Mouse (Mus musculus) heart, embryonic 12.5 days (tissue): Measurements from ENCODE around the gene Gnb1l. TPM values are rescaled to one million over a fixed set of nuclear protein-coding genes. Genes with fewer than 3 reads are reported as not detected.

ENCODE experiments used
- ATAC-seq: fragments of 200-750 bp; cut with Nextera tagmentation; 2 replicates; pipeline ENCODE4 v1.8.0; 2017; ENCODE audit warnings: moderate TSS enrichment, moderate library complexity; ENCODE audit not compliant: insufficient number of reproducible peaks, low FRiP score
- H3K27ac ChIP-seq: fragments of 300-500 bp; sonication (generic); 2 replicates; pipeline ENCODE4 v1.5.1; 2016; ENCODE audit warnings: mild to moderate bottlenecking, moderate library complexity; ENCODE audit not compliant: poor library complexity, severe bottlenecking
- H3K27me3 ChIP-seq: fragments of 300-500 bp; sonication (generic); replicated peaks from 2 replicates; pipeline ENCODE4 v1.6.1; 2016; ENCODE audit warnings: mild to moderate bottlenecking, moderate library complexity
- H3K36me3 ChIP-seq: fragments of 300-500 bp; sonication (generic); 2 replicates; pipeline ENCODE4 v1.6.1; 2016; ENCODE audit warnings: mild to moderate bottlenecking, moderate library complexity
- H3K4me1 ChIP-seq: fragments of 300-500 bp; sonication (generic); replicated peaks from 2 replicates; pipeline ENCODE4 v1.6.1; 2016; ENCODE audit warnings: mild to moderate bottlenecking
- H3K4me2 ChIP-seq: fragments of 300-500 bp; sonication (generic); 2 replicates; pipeline ENCODE4 v1.6.1; 2016; ENCODE audit warnings: mild to moderate bottlenecking, moderate library complexity
- H3K4me3 ChIP-seq: fragments of 300-500 bp; sonication (generic); 2 replicates; pipeline ENCODE4 v1.5.1; 2016; ENCODE audit warnings: mild to moderate bottlenecking
- H3K9ac ChIP-seq: fragments of 300-500 bp; sonication (generic); 2 replicates; pipeline ENCODE4 v1.6.1; 2016; ENCODE audit warnings: mild to moderate bottlenecking, moderate library complexity
- H3K9me3 ChIP-seq: fragments of 300-500 bp; sonication (generic); replicated peaks from 2 replicates; pipeline ENCODE4 v1.6.1; 2016; ENCODE audit warnings: mild to moderate bottlenecking, moderate library complexity
- WGBS: fragments of 180-500 bp; shearing (Covaris S2); methylation state at CpG from one replicate; pipeline ENCODE4 v1.1.7; 2016; 5-methylcytosine and 5-hydroxymethylcytosine counted together
- polyA plus RNA-seq: library from polyadenylated mRNA; unstranded; fragments of >200 nt; fragmentation: Nextera tagmentation; extraction: Ambion mirVana; gene quantifications from 2 replicates; pipeline ENCODE4 v1.2.1, GENCODE M21; 2016

The Gnb1l gene
- polyA plus RNA-seq, 1 experiment from 2014 or later: 7.8 TPM

DNA sequence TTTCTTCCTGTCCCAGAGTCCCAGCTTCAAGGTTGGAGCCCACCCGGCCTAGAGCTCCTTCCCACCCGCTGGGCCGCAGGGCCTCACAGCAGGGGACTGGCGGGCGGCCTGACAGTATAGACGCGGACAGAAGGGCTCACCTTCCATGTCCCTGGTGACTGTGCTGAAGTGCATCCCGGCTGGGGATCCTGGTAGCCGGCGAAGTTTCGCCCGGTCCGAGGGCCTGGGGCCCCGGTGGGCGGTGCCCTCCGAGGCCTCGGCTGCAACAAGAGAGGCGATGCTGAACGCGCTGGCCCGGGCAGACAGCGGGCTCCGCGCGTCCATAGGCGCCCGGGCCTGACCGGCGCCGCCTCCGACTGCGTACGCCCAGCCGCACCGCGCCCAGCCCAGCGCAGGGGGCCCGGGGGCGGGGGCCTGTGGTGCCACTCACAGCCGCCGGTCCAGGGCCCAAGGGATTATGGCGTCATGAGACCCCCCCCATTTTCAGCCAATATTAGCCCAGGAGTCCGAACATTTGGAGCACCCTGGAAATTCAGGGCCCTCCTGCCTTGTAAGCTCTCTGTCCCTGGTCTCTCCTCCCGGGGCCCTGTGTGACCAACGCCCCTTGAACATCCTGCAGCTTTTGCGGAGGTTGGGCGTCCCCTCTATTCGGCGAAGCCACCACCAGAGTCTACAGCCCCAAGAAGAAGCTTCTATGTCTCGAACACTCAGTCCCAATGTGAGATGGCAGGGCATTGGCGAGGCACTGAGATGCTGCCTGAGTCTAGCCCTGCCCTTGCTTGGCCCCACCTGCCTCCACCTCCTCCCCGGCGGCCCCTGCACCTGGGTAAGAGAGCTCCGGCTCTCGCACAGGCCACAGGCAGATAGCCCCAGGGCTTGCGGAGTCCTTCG is 89.6 kb downstream of the Gnb1l start:
- no peak; the same call in 1 of the 2 replicates for ATAC-seq
- H3K4me3 ChIP-seq: peak overlapping the region; percentile 30
- peaks cover 51% of the 10 kb centered on the region for H3K4me1 ChIP-seq
- H3K9ac ChIP-seq: no peak overlapping the region
- no peak overlapping the region for H3K27ac ChIP-seq
- peak overlapping the region; percentile 56 for H3K4me2 ChIP-seq
- H3K36me3 ChIP-seq: no peaks in the 10 kb centered on the region
- WGBS: under 1% methylated on average over 57 of the region's 57 CpGs
- no peaks in the 10 kb centered on the region for H3K9me3 ChIP-seq
- peaks cover 95% of the 10 kb centered on the region for H3K27me3 ChIP-seq

DNA sequence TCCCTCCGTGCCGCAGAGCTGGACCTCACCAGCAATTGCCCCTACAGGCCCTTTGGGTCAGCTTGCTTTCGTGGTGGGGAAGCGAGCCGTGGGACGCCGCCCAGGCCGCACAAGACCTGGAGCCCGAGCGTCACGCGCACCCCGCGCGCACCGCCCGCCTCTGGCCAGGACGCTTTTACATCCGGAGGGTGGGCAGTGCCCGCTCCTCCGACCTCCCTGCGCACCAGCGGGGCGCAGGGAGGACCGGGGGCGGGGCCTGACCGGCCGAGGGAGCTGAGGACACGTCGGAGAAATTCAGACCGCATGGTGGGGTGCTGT is 90.2 kb downstream of the Gnb1l start:
- no peak for ATAC-seq
- H3K36me3 ChIP-seq: no peaks in the 10 kb centered on the region
- H3K4me2 ChIP-seq: peak overlapping the region; percentile 41
- no peaks in the 10 kb centered on the region for H3K9me3 ChIP-seq
- peak overlapping the region; percentile 30; the same call in 1 of the 2 replicates for H3K4me3 ChIP-seq
- no peak overlapping the region for H3K27ac ChIP-seq
- H3K4me1 ChIP-seq: peaks cover 51% of the 10 kb centered on the region
- peaks cover 95% of the 10 kb centered on the region for H3K27me3 ChIP-seq
- WGBS: 6% methylated on average over 31 of the region's 31 CpGs
- H3K9ac ChIP-seq: no peak overlapping the region

DNA sequence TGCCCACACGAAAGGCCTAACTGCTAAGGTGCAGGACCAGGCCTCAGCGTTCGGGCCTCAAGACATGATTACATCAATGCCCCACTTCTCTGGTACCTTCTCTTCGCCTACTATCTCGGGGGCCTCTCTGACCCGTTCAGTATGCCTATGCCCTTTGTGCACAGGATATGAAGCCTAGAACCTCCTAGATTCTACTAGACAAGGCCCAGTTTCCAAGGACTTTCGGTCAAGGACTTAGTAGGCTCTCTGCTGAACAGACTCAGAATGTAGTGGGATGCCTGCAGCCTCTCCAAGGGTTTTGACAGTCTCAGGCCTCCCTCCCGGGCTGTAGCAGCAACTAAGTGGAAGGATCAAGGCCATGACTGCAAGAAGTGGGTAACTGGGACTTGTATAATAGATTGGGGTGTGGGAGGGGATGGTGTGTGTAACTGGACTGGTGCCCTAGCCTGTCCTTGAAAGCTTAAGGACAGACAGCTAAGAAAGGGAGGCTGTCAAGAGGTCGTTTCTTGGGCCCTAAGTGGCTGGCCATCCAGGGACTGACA is 90.6 kb downstream of the Gnb1l start:
- Histone ChIP-seq H3K9me3 (no peaks in the 10 kb centered on the region), H3K4me2 (peak overlapping the region; percentile 41; the same call in 1 of the 2 replicates), H3K4me3 (no peak overlapping the region), H3K4me1 (peaks cover 51% of the 10 kb centered on the region), H3K27me3 (peaks cover 95% of the 10 kb centered on the region), H3K9ac (no peak overlapping the region), H3K36me3 (no peaks in the 10 kb centered on the region), H3K27ac (no peak overlapping the region)
- WGBS: 28% methylated on average over 9 of the region's 9 CpGs
- no peak for ATAC-seq

DNA sequence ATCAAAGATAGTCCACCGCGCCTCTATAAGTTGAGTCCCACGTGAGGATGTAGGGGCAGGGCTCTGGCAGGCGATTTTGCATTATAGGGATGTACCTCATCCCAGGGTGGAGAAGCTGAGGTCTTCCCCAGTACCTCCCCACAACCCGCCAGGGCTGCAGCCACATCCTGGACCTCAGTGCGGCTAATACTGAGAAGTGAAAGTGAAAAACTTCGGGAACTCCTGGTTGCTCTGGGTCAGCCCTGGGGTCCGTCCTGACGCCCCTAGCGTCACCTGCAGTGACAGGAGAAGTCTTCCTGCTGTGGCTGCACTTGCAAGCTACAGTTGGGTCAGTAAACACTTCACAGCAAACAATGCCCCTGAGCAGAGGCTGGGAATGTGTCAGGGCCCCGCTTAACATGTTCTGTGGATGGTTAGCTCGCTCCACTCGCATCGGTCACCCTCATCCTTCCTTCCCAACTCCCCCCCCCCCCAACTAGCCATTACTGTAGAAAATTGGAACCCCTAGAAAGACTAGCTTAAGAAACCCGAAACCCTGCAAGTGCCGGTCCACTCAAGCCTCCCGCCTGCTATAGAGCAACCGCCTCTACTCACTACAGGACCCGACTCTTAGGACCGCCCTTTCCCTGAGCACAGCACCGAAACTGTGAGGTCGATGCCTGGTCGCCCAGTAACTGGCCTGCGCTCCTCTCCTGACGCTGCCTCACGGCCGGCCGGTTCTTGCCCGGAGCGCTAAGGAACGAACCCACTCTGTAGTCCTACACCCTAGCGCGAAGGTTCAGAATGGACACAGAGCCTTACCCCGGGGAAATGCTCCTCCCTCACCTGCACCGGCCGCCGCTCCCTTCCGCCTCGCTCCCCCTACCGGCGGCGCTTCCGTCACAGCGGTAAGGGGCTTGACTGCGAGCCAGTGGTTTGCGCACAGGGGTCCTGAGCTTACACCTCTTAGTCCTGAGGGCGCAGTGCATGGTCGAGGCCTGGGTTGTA is 91.6 kb downstream of the Gnb1l start, which contains the start of gene Tbx1:
TSS of gene Tbx1 (minus strand) at position 868 of the 987 bp plus-strand sequence.
- Histone ChIP-seq H3K27me3 (peaks cover 95% of the 10 kb centered on the region), H3K27ac (no peak within 1 kb of the TSS), H3K4me2 (peak within 1 kb of the TSS; percentile 66), H3K9ac (peak within 1 kb of the TSS; percentile 21; the same call in 1 of the 2 replicates), H3K36me3 (no peaks in the 10 kb centered on the region), H3K4me3 (peak within 1 kb of the TSS; percentile 39), H3K4me1 (peaks cover 51% of the 10 kb centered on the region), H3K9me3 (no peaks in the 10 kb centered on the region)
- ATAC-seq: no peak
- 3% methylated on average over 48 of the region's 48 CpGs for WGBS

DNA sequence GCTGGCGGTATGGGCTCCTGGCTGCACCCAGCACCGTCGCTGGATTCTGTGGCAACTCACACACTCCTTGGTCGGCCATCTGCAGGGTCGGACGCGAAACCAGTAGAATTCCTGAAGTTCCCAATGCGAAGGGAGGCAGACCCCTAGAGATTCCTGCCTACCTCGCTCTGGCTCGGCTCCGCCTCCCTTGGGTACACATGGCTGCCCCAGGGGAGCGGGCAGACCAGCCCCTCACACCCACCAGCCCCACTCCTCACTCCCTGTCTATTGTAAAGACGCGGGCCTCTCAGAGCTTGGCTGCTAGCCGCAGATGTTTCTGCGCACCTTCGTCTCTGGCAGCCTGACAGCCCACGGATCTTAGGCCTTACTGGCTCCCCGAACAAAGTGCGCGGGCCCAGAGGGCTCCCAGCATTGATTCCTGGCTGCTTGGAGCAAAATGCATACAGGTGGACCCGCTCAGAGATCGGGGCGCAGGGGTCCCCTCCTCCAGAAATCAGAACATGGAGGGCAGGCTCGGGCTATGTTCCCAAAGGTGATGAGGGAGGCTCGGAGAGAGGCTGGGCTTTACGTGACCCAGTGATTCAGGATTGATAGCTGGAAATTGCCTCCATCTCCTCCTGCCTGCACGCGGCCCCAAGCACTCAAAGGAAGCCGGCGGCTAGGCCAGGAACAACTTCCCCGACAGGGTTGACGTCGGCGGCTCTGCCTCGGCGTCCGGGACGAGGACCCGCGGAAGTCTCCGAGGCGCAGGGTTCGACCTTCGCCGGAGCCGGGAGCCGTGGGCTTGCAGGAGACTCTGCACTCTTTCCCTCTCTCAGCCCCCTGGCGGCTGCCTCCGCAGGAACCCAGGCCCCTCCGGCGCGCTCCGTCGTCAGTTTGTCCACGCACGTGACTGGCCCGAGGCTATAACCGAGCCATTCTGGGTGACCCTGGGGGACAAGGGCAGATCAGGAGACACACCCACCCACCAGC is 92.8 kb downstream of the Gnb1l start:
- H3K27me3 ChIP-seq: peaks cover 93% of the 10 kb centered on the region
- no peaks in the 10 kb centered on the region for H3K36me3 ChIP-seq
- no peak overlapping the region for H3K27ac ChIP-seq
- ATAC-seq: 0 out of 2 replicates have a peak, but pooled peaks have one; percentile 20
- H3K4me3 ChIP-seq: peak overlapping the region; percentile 34
- H3K4me2 ChIP-seq: peak overlapping the region; percentile 66
- H3K9ac ChIP-seq: peak overlapping the region; percentile 21; the same call in 1 of the 2 replicates
- H3K9me3 ChIP-seq: no peaks in the 10 kb centered on the region
- peaks cover 40% of the 10 kb centered on the region for H3K4me1 ChIP-seq
- 1% methylated on average over 59 of the region's 59 CpGs for WGBS

DNA sequence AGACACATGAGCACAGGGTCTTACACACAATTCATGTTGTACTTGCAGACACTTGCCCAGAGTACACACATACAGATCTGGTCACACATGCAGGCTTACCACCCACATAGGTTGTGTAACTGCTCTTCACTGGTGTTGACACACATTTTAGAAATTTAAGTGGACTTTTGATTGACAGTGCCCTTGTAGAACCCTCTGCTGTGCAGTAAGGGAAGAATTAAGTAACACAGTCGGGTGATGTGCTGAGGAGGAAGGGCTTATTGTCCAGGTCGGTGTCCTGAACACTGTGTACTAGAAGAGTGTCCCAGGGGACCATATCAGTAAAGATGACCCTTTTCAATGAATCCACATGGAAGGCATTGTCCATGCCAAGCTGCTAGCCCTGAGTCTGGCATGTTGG is 95.4 kb downstream of the Gnb1l start:
- Histone ChIP-seq H3K27ac (no peak overlapping the region), H3K4me3 (no peak overlapping the region), H3K36me3 (no peaks in the 10 kb centered on the region), H3K9me3 (no peaks in the 10 kb centered on the region), H3K4me1 (peaks cover 22% of the 10 kb centered on the region), H3K27me3 (peaks cover 70% of the 10 kb centered on the region), H3K4me2 (no peak overlapping the region), H3K9ac (no peak overlapping the region)
- ATAC-seq: no peak
- 59% methylated on average over 2 of the region's 2 CpGs for WGBS

DNA sequence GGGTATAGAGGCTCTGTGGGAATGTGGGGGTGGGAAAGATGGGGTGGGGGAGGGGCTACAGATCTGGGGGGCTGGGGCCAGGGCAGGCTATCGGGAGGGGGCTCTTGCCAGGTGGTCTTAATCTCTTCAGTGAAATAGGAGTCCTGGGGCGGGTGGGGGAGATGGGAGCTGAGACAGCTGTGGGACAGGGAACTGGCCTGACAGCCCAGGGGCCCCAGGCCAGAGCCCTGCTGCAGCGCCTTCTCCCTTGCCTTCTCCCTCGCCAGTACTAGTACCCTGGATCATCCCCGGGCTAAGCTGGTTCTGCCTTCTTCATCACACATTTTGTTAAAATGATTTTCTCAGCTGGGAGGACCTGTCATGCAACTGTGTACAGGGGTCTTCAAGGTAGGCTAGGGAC is 97.7 kb downstream of the Gnb1l start:
- no peak overlapping the region for H3K4me2 ChIP-seq
- ATAC-seq: 0 out of 2 replicates have a peak, but pooled peaks have one; percentile 31
- 57% methylated on average over 5 of the region's 5 CpGs for WGBS
- H3K27me3 ChIP-seq: peaks cover 47% of the 10 kb centered on the region
- no peaks in the 10 kb centered on the region for H3K9me3 ChIP-seq
- no peak overlapping the region for H3K9ac ChIP-seq
- H3K27ac ChIP-seq: no peak overlapping the region
- no peaks in the 10 kb centered on the region for H3K36me3 ChIP-seq
- H3K4me3 ChIP-seq: no peak overlapping the region
- H3K4me1 ChIP-seq: peaks cover 10% of the 10 kb centered on the region

DNA sequence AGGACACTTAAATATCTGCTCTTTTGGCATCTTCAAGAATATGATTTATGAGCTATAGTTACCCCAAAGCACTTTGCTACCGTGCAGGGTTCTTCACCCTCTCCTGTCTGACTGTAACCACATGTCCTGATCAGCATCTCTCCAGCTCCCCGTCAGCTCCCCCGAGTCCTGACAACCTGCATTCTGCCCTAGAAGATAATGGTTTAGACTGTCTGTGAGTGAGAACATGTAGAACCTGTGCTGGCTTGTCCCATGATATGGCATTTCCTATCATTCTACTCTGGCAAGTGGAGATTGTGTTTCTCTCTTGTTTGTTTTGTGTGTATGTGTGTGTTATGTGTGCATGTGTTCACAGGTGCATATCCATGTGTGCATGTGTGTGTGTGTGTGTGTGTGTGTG is 99.5 kb downstream of the Gnb1l start:
- Histone ChIP-seq H3K4me1 (peaks cover 14% of the 10 kb centered on the region; the same call in 1 of the 2 replicates), H3K4me3 (no peak overlapping the region), H3K9ac (no peak overlapping the region), H3K27me3 (peaks cover 32% of the 10 kb centered on the region), H3K4me2 (no peak overlapping the region), H3K36me3 (no peaks in the 10 kb centered on the region), H3K9me3 (no peaks in the 10 kb centered on the region), H3K27ac (no peak overlapping the region)
- no peak for ATAC-seq
- WGBS: 61% methylated on average over 3 of the region's 3 CpGs

DNA sequence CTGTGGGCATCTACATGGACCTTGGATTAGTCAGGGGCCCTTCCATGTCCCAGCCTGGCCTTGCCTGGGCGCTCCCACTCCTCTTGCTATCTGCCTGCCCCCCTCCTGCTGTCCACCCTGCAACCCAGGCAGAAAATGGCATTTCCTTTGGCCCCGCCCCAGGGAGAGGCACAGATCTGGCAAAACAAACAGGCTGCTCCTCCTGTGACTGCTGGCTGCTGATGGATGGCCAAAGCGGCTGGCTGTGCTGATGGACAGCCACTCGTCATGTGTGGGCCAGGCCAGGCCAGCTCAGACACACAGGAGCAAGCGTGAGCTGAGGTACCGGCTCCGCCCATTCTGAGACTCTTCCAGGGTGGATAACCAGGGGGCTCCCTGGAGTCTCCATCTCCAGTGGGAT is 102.9 kb downstream of the Gnb1l start:
- peaks cover 32% of the 10 kb centered on the region for H3K4me1 ChIP-seq
- no peak overlapping the region for H3K27ac ChIP-seq
- no peak overlapping the region for H3K4me2 ChIP-seq
- WGBS: 43% methylated on average over 7 of the region's 7 CpGs
- H3K9me3 ChIP-seq: no peaks in the 10 kb centered on the region
- peaks cover 4% of the 10 kb centered on the region; the same call in 1 of the 2 replicates for H3K27me3 ChIP-seq
- 0 out of 2 replicates have a peak, but pooled peaks have one; percentile 3 for ATAC-seq
- H3K9ac ChIP-seq: no peak overlapping the region
- H3K4me3 ChIP-seq: no peak overlapping the region
- no peaks in the 10 kb centered on the region for H3K36me3 ChIP-seq

DNA sequence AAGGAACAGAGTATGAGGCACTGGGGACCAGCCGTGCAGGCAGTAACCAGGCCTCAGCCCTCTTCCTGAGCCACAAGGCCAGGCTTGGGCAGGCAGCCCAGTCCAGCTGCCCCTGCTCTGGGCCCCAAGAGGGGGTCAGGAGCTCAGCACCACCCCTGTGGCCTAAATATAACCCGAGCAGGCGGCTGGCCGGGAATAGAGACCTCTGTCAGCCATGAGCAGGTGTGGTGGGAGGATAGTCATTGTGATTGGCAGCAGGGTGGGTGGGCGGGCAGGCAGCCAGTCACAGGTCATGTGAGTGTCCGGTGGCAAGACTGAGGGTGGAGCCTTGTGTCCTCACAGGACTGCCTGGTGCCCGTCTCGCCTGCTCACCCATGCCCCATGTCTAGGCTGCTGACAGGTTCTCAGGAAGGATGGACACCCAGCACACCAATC is 105.8 kb downstream of the Gnb1l start:
- Histone ChIP-seq H3K9me3 (no peaks in the 10 kb centered on the region), H3K4me3 (no peak overlapping the region), H3K9ac (peak overlapping the region; percentile 53), H3K27me3 (peaks cover 23% of the 10 kb centered on the region), H3K4me2 (0 out of 2 replicates have a peak overlapping the region, but pooled peaks have one; percentile 8), H3K27ac (peak overlapping the region; percentile 46), H3K4me1 (peaks cover 37% of the 10 kb centered on the region), H3K36me3 (no peaks in the 10 kb centered on the region)
- ATAC-seq: peak; percentile 43; the same call in 1 of the 2 replicates
- 36% methylated on average over 8 of the region's 8 CpGs for WGBS
